Mouse (Mus musculus): Measurements from ENCODE around the gene Smarca2. TPM values are rescaled to one million over a fixed set of nuclear protein-coding genes. Genes with fewer than 3 reads are reported as not detected.

Smarca2 gene
- polyA plus RNA-seq, 2 experiments, result 3.3 to 5.3 TPM

- Histone ChIP-seq H3K36me3 (replicated peaks; ENCODE audit: control insufficient read depth, insufficient read depth, low read depth) (no peaks in the 10 kb centered on the region), H3K27me3 (ENCODE audit: control insufficient read depth, insufficient read depth, low read length) (no peaks in the 10 kb centered on the region), H3K4me3 (ENCODE audit: insufficient read depth in 1 of 2, low read depth in 2 of 2, low read length in 2 of 2) (no peak overlapping the region), H3K4me2 (ENCODE audit: low read depth) (no peak overlapping the region), H3K9me3 (ENCODE audit: control insufficient read depth, low read length) (no peaks in the 10 kb centered on the region), H3K4me1 (replicated peaks; ENCODE audit: control insufficient read depth in 2 of 2, insufficient read depth in 2 of 2, low read length in 1 of 2) (no peaks in the 10 kb centered on the region), H3K9ac (replicated peaks) (no peak overlapping the region), H3K27ac (no peak overlapping the region)
- 62% methylated on average over 9 of the region's 9 CpGs for WGBS (ENCODE audit: insufficient replicate concordance)
- DNase-seq (ENCODE audit: low read depth in 3 of 3, low spot score in 3 of 3) (no peak), ATAC-seq (ENCODE audit: insufficient read depth) (no peak)
- no peak for TF ChIP-seq EP300 (IDR thresholded peaks at IDR 0.05; ENCODE audit: low read depth)
- TF ChIP-seq CTCF (IDR thresholded peaks at IDR 0.05; ENCODE audit: low read depth), result no peak
These were observed 111.4 kb downstream of the Smarca2 start for GRCm38 (mm10) chr19:26716217-26716616.

- no peaks in the 10 kb centered on the region for H3K36me3 ChIP-seq (replicated peaks; ENCODE audit: control insufficient read depth, insufficient read depth, low read depth)
- H3K27me3 ChIP-seq (ENCODE audit: control insufficient read depth, insufficient read depth, low read length), result no peaks in the 10 kb centered on the region
- H3K4me2 ChIP-seq (ENCODE audit: low read depth), result no peak overlapping the region
- H3K4me1 ChIP-seq (replicated peaks; ENCODE audit: control insufficient read depth in 2 of 2, insufficient read depth in 2 of 2, low read length in 1 of 2), result no peaks in the 10 kb centered on the region
- ATAC-seq (ENCODE audit: insufficient read depth), result no peak
- 50% methylated on average over 6 of the region's 6 CpGs for WGBS (ENCODE audit: insufficient replicate concordance)
- no peak overlapping the region for H3K4me3 ChIP-seq (ENCODE audit: insufficient read depth in 1 of 2, low read depth in 2 of 2, low read length in 2 of 2)
- H3K9ac ChIP-seq (replicated peaks), result no peak overlapping the region
- no peak overlapping the region for H3K27ac ChIP-seq
- no peak for DNase-seq (ENCODE audit: low read depth in 3 of 3, low spot score in 3 of 3)
- TF ChIP-seq EP300 (IDR thresholded peaks at IDR 0.05; ENCODE audit: low read depth) (no peak), CTCF (IDR thresholded peaks at IDR 0.05; ENCODE audit: low read depth) (peak; percentile 39; the same call in 1 of the 2 replicates)
- no peaks in the 10 kb centered on the region for H3K9me3 ChIP-seq (ENCODE audit: control insufficient read depth, low read length)
These were observed 113.4 kb downstream of the Smarca2 start for GRCm38 (mm10) chr19:26718221-26718620.

- H3K9me3 ChIP-seq (ENCODE audit: control insufficient read depth, low read length), result no peaks in the 10 kb centered on the region
- TF ChIP-seq EP300 (IDR thresholded peaks at IDR 0.05; ENCODE audit: low read depth) (no peak), CTCF (IDR thresholded peaks at IDR 0.05; ENCODE audit: low read depth) (no peak)
- H3K9ac ChIP-seq (replicated peaks), result no peak overlapping the region
- DNase-seq (ENCODE audit: low read depth in 3 of 3, low spot score in 3 of 3) (no peak), ATAC-seq (ENCODE audit: insufficient read depth) (no peak)
- H3K36me3 ChIP-seq (replicated peaks; ENCODE audit: control insufficient read depth, insufficient read depth, low read depth), result no peaks in the 10 kb centered on the region
- H3K4me1 ChIP-seq (replicated peaks; ENCODE audit: control insufficient read depth in 2 of 2, insufficient read depth in 2 of 2, low read length in 1 of 2), result no peaks in the 10 kb centered on the region
- no peak overlapping the region for H3K27ac ChIP-seq
- H3K4me2 ChIP-seq (ENCODE audit: low read depth), result no peak overlapping the region
- no peaks in the 10 kb centered on the region for H3K27me3 ChIP-seq (ENCODE audit: control insufficient read depth, insufficient read depth, low read length)
- H3K4me3 ChIP-seq (ENCODE audit: insufficient read depth in 1 of 2, low read depth in 2 of 2, low read length in 2 of 2), result no peak overlapping the region
- WGBS (ENCODE audit: insufficient replicate concordance), result 69% methylated on average over 7 of the region's 7 CpGs
These were observed 114.3 kb downstream of the Smarca2 start for GRCm38 (mm10) chr19:26719161-26719560.

- Histone ChIP-seq H3K27ac (no peak overlapping the region), H3K36me3 (replicated peaks; ENCODE audit: control insufficient read depth, insufficient read depth, low read depth) (no peaks in the 10 kb centered on the region), H3K9me3 (ENCODE audit: control insufficient read depth, low read length) (no peaks in the 10 kb centered on the region), H3K4me1 (replicated peaks; ENCODE audit: control insufficient read depth in 2 of 2, insufficient read depth in 2 of 2, low read length in 1 of 2) (no peaks in the 10 kb centered on the region), H3K27me3 (ENCODE audit: control insufficient read depth, insufficient read depth, low read length) (no peaks in the 10 kb centered on the region), H3K4me3 (ENCODE audit: insufficient read depth in 1 of 2, low read depth in 2 of 2, low read length in 2 of 2) (no peak overlapping the region), H3K4me2 (ENCODE audit: low read depth) (no peak overlapping the region), H3K9ac (replicated peaks) (no peak overlapping the region)
- no peak for DNase-seq (ENCODE audit: low read depth in 3 of 3, low spot score in 3 of 3)
- TF ChIP-seq EP300 (IDR thresholded peaks at IDR 0.05; ENCODE audit: low read depth) (no peak), CTCF (IDR thresholded peaks at IDR 0.05; ENCODE audit: low read depth) (no peak)
- no peak for ATAC-seq (ENCODE audit: insufficient read depth)
- WGBS (ENCODE audit: insufficient replicate concordance), result 68% methylated on average over 6 of the region's 6 CpGs
These were observed 116.9 kb downstream of the Smarca2 start for GRCm38 (mm10) chr19:26721741-26722140.

- no peak overlapping the region for H3K27ac ChIP-seq
- no peak overlapping the region for H3K4me2 ChIP-seq (ENCODE audit: low read depth)
- TF ChIP-seq CTCF (IDR thresholded peaks at IDR 0.05; ENCODE audit: low read depth) (no peak), EP300 (IDR thresholded peaks at IDR 0.05; ENCODE audit: low read depth) (no peak)
- H3K9ac ChIP-seq (replicated peaks), result no peak overlapping the region
- WGBS (ENCODE audit: insufficient replicate concordance), result 73% methylated on average over 11 of the region's 11 CpGs
- H3K9me3 ChIP-seq (ENCODE audit: control insufficient read depth, low read length), result no peaks in the 10 kb centered on the region
- no peak overlapping the region for H3K4me3 ChIP-seq (ENCODE audit: insufficient read depth in 1 of 2, low read depth in 2 of 2, low read length in 2 of 2)
- H3K36me3 ChIP-seq (replicated peaks; ENCODE audit: control insufficient read depth, insufficient read depth, low read depth), result no peaks in the 10 kb centered on the region
- ATAC-seq (ENCODE audit: insufficient read depth) (no peak), DNase-seq (ENCODE audit: low read depth in 3 of 3, low spot score in 3 of 3) (no peak)
- no peaks in the 10 kb centered on the region for H3K4me1 ChIP-seq (replicated peaks; ENCODE audit: control insufficient read depth in 2 of 2, insufficient read depth in 2 of 2, low read length in 1 of 2)
- no peaks in the 10 kb centered on the region for H3K27me3 ChIP-seq (ENCODE audit: control insufficient read depth, insufficient read depth, low read length)
These were observed 119.0 kb downstream of the Smarca2 start for GRCm38 (mm10) chr19:26723899-26724298.

Data from liver, embryonic 14.5 days (tissue).